Mouse (Mus musculus): ENCODE measurements around the gene Gm9046. TPM values are rescaled to one million over a fixed set of nuclear protein-coding genes. Genes with fewer than 3 reads are reported as not detected.
"Not testable (repeated sequence)": the region's sequence is repeated elsewhere in the genome, so short reads cannot be mapped to it uniquely, and the experiment has no call there.

Gene Gm9046
- total and polyA plus RNA-seq, 2 experiments from 2014 or later, result not detected

DNA sequence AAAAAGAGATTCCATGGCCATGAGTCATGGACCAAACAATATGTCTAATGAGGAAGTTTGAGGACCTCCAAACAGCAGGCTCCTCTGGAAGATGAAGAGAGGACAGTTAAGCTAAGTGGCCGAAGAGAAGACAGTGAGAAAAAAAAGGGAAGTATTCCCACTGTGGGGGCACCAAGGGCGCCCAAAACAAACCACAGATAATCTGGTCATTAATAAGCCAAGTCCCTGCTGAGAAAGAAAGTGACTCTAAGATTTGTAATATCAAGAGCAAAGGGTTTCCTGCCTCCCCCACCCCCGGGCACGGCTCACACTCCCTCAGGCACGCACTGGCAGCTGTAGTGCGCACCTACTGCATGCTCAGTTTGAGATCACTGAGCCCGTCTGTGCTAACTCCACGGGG is 24.0 kb downstream of the Gm9046 start:
- Histone ChIP-seq H3K27me3 (ENCODE audit: insufficient read depth, low read length) (no peaks in the 10 kb centered on the region), H3K27ac (ENCODE audit: low read depth, low read length) (no peak overlapping the region), H3K4me1 (ENCODE audit: insufficient read depth) (no peaks in the 10 kb centered on the region), H3K4me2 (ENCODE audit: low read depth) (no peak overlapping the region), H3K9me3 (ENCODE audit: low read length) (no peaks in the 10 kb centered on the region), H3K36me3 (ENCODE audit: insufficient read depth) (no peaks in the 10 kb centered on the region), H3K9ac (no peak overlapping the region), H3K4me3 (ENCODE audit: low read depth, low read length) (no peak overlapping the region)
- DNase-seq, result no peak
- ATAC-seq, result no peak
- WGBS, result 89% methylated on average over 8 of the region's 8 CpGs
- TF ChIP-seq CTCF (IDR thresholded peaks at IDR 0.05; ENCODE audit: low read depth), result no peak

DNA sequence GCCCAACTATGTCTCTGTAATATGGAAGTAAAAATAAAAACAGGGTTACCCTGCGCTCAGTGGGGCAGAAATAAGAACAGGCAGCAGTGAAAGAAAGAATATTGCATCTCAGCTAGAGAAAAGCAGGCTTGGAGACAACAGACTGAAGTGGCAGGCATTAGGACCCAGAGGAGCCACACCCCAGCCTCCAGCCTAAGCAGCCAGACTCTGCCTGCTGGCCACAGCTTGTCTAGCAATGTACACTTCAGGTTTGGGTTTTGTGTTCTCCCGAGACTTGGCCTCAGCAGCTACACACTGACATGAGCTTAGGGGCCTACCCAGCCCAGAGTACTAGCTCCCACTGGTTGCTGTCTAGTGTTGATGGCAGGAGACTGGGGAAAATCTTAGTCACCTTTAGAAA is 40.9 kb downstream of the Gm9046 start:
- H3K4me1 ChIP-seq (ENCODE audit: insufficient read depth); H3K4me2 ChIP-seq (ENCODE audit: low read depth); DNase-seq; H3K4me3 ChIP-seq (ENCODE audit: low read depth, low read length); H3K27me3 ChIP-seq (ENCODE audit: insufficient read depth, low read length); H3K9ac ChIP-seq; ATAC-seq; H3K9me3 ChIP-seq (ENCODE audit: low read length); H3K27ac ChIP-seq (ENCODE audit: low read depth, low read length); H3K36me3 ChIP-seq (ENCODE audit: insufficient read depth): not testable (repeated sequence)
- WGBS, result 41% methylated on average over 2 of the region's 2 CpGs

DNA sequence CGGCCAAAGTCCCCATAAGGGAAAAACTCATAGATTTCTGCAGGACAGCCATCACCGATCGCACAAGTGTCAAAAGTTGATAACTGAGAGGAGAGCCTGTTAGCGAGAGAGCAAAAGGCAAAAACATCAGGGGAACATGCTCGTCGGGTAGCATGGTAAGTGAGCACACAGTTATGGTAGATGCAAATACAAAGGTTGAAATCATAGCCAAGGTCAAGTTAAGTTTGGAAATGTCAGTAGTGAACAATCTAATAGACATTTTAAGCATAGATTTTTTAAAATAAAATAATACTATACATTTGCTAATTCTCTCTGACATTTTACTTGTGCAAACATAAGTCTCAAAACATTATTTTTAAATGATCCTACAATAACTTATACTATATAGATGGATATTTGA is 48.1 kb downstream of the Gm9046 start, which contains the start of gene Iltifb:
Iltifb (minus strand) TSS at position 101 of the 400 bp plus-strand sequence.
- no peaks in the 10 kb centered on the region for H3K4me1 ChIP-seq (ENCODE audit: insufficient read depth)
- ATAC-seq (no peak), DNase-seq (no peak)
- 97% methylated on average over 6 of the region's 6 CpGs for WGBS
- H3K27me3 ChIP-seq (ENCODE audit: insufficient read depth, low read length), result no peaks in the 10 kb centered on the region
- no peak for TF ChIP-seq CTCF (IDR thresholded peaks at IDR 0.05; ENCODE audit: low read depth)
- H3K27ac ChIP-seq (ENCODE audit: low read depth, low read length), result no peak within 1 kb of the TSS
- H3K9ac ChIP-seq, result no peak within 1 kb of the TSS
- H3K4me2 ChIP-seq (ENCODE audit: low read depth), result no peak within 1 kb of the TSS
- no peaks in the 10 kb centered on the region for H3K36me3 ChIP-seq (ENCODE audit: insufficient read depth)
- no peaks in the 10 kb centered on the region for H3K9me3 ChIP-seq (ENCODE audit: low read length)
- no peak within 1 kb of the TSS for H3K4me3 ChIP-seq (ENCODE audit: low read depth, low read length)

Other genes starting within 250 kb of the Gm9046 start
- gene Mdm1, start 201.4 kb downstream of the Gm9046 start, total RNA-seq (2014; rRNA removed), result 29.2 and 43.0 TPM in 2 replicates
- gene Mdm1, start 201.4 kb downstream of the Gm9046 start, polyA plus RNA-seq (2015; fragmentation: Nextera tagmentation; extraction: Ambion mirVana), result 17.0 and 22.7 TPM in 2 replicates
- gene Il22, start 138.3 kb downstream of the Gm9046 start, total RNA-seq (2014; rRNA removed), result 0.24 and 0.31 TPM in 2 replicates
- 0.54 and 0.88 TPM in 2 replicates for gene Il22, start 138.3 kb downstream of the Gm9046 start, polyA plus RNA-seq (2015; fragmentation: Nextera tagmentation; extraction: Ambion mirVana)
- gene Gm32717, start 102.5 kb downstream of the Gm9046 start, total RNA-seq (2014; rRNA removed), result 0.31 TPM in 1 of 2 replicates, not detected in the other
- gene Gm32717, start 102.5 kb downstream of the Gm9046 start, polyA plus RNA-seq (2015; fragmentation: Nextera tagmentation; extraction: Ambion mirVana), result 0.07 TPM in 1 of 2 replicates, not detected in the other
- gene Gm32802, start 84.6 kb downstream of the Gm9046 start, total RNA-seq (2014; rRNA removed), result 0.31 TPM in 1 of 2 replicates, not detected in the other
- 0.07 TPM in 1 of 2 replicates, not detected in the other for gene Gm32802, start 84.6 kb downstream of the Gm9046 start, polyA plus RNA-seq (2015; fragmentation: Nextera tagmentation; extraction: Ambion mirVana)
- 0.38 and 2.5 TPM in 2 replicates for gene Iltifb, start 48.2 kb downstream of the Gm9046 start, total RNA-seq (2014; rRNA removed)
- 1.5 and 1.8 TPM in 2 replicates for gene Iltifb, start 48.2 kb downstream of the Gm9046 start, polyA plus RNA-seq (2015; fragmentation: Nextera tagmentation; extraction: Ambion mirVana)
- gene Gm9040, start 16.3 kb downstream of the Gm9046 start, total RNA-seq (2014; rRNA removed), result not detected in 2 replicates
- gene Gm9040, start 16.3 kb downstream of the Gm9046 start, polyA plus RNA-seq (2015; fragmentation: Nextera tagmentation; extraction: Ambion mirVana), result not detected in 2 replicates
- not detected in 2 replicates for gene Gm9044, start 10.8 kb downstream of the Gm9046 start, total RNA-seq (2014; rRNA removed)
- gene Gm9044, start 10.8 kb downstream of the Gm9046 start, polyA plus RNA-seq (2015; fragmentation: Nextera tagmentation; extraction: Ambion mirVana), result not detected in 2 replicates
- gene Gm9045, start 5.4 kb downstream of the Gm9046 start, total RNA-seq (2014; rRNA removed), result 0.23 TPM in 1 of 2 replicates, not detected in the other
- gene Gm9045, start 5.4 kb downstream of the Gm9046 start, polyA plus RNA-seq (2015; fragmentation: Nextera tagmentation; extraction: Ambion mirVana), result not detected in 2 replicates
- 0.08 TPM in 1 of 2 replicates, not detected in the other for gene Gm9048, start 5.4 kb upstream of the Gm9046 start, total RNA-seq (2014; rRNA removed)
- gene Gm9048, start 5.4 kb upstream of the Gm9046 start, polyA plus RNA-seq (2015; fragmentation: Nextera tagmentation; extraction: Ambion mirVana), result not detected in 2 replicates
- gene Gm9049, start 10.8 kb upstream of the Gm9046 start, total RNA-seq (2014; rRNA removed), result 0.23 TPM in 1 of 2 replicates, not detected in the other
- gene Gm9049, start 10.8 kb upstream of the Gm9046 start, polyA plus RNA-seq (2015; fragmentation: Nextera tagmentation; extraction: Ambion mirVana), result not detected in 2 replicates
- gene Ifng, start 97.8 kb upstream of the Gm9046 start, total RNA-seq (2014; rRNA removed), result not detected in 2 replicates
- gene Ifng, start 97.8 kb upstream of the Gm9046 start, polyA plus RNA-seq (2015; fragmentation: Nextera tagmentation; extraction: Ambion mirVana), result not detected in 2 replicates

All from forebrain, postnatal 0 days (tissue).